Mouse (Mus musculus): ENCODE results near the gene Prss33.
"Not testable (repeated sequence)": the region's sequence is repeated elsewhere in the genome, so short reads cannot be mapped to it uniquely, and the experiment has no call there.

Prss33 gene

DNA sequence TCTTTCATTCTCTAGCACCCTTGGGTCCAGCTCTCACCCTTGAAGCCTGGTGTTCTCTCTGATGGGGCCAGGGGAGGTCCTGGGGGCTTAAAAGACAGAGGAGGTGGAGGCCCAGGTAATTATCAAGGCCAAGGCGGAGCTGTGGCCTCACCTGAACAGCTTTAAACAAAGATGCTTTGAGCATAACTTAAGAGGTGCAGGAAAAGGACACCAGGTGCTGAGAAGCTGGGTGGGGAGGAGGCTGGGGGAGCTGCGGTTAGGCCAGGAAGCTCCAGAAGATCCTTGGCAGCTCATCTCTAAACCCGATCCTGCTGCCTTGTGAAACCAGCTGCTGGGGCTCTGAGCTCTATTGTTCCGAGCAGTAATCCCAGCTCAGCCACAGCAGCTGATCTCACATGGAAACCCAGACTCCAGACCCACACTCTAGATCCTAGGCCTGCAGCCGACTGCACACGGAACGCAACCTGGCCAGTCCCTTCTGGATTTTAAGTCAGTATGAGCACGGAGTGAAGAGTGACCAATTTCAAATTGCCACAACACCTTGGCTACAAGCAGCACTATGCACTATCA lies at the start of gene Prss33:
TSS of gene Prss33 (minus strand) at position 51 of the 570 bp plus-strand sequence.
- DNase-seq: no peak

DNA sequence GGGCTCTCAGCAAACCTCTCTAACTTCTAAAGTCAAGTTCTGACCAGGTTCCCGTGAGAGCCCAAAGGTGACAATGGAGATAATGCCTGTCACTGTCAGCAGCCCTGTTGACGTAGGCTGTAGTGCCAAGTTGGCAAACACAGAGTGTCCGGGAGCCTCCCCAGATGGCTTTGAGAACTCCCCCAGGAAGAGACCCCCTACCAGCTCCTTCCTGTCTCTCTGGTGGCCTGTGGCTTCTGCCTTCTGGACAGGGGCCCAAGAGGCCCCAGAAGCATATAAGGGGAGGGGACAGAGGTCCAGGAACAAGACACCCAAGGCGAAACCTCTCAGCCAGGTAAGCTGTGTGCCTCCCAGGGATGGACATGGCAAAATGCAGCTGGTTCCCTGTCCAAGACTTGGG lies 44.7 kb upstream of the Prss33 start, which contains the start of the genes Dcpp1 and Dcpp2:
TSS of gene Dcpp1 (plus strand) at position 301 of the 400 bp plus-strand sequence.
TSS of gene Dcpp2 (plus strand) at position 305 of the 400 bp plus-strand sequence.
- DNase-seq: not testable (repeated sequence)

DNA sequence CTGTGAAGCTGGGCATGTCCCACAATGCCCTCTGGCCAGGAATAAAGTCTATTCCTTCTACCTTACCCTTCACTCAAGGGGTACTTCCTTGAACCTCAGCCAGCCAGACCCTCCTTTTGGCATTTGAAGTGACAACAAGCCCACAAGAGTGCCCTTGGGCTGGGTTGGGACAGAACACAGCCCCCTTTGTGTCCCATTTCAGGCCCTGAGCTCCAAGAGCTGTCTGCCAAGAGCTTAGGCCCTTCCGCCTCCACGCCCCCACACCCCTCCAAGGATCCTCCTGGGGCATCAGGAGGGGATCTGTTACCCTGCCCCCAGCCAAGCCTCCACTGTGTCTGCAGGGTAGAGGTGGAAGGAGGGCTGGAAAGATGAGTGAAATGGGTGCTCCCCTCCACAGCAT lies 41.3 kb upstream of the Prss33 start:
- no peak for DNase-seq

DNA sequence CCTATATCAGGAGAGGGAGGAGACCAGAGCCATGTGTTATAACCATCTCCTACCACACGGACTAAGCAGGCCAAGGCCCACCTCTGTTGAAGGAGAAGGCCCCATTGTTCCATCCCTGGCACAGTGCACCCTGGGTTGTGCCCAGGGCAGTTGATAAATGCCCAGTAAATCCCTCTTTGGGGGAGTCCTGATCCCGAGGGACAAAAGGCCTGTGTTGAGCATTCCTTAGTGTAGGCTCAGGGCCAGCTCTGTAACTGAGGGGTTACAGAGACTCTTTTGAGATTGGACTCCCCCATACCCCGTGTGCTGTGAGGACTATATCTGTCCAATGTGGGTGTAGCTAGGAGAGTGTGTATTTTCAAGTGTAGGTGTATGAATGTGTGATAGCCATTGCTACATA lies 40.9 kb upstream of the Prss33 start:
- no peak for DNase-seq

DNA sequence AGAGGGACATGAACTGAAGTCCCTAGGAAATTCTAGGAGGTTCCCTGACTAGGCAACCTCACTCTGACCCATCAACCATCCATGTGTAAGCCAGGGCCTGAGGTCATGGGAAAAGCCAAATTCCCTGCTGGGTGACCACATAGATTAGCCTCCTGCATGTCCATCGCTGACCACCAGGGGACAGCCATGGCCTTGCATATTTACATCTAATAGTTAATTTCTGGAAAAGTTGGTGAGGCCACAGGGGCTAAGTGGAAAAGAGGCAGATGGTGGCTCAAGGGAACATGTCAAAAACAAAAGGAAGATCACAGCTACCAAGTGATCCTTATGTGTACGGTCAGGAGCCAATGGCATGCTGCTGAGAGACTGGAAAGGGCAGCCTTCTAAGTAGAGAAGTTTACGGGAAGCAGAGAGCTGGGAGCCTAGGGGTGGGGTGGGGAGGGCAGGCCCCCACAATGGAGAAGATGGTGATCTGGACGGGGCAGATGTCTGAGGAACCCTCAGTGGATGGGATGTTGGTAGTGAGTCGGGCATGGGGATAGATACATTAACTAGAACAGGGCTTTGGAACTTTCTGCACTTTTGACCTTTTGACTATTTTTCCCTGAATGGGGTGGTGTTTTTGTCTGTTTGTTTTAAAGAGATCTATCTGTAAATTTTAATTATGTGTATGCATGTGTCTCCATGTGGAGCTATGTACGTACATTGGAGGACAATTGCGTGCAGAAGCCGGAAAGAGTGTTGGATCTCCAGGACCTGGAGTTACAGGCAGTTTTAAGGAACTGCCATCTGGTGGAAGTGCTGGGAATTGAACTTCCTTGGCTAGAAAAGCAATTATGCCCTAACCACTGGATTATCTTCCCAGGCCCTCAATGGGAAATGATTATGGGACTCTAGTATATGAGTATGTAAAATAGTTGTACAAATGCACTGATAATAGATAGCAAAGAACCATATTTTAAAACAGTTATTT lies 38.3 kb upstream of the Prss33 start:
- peak; percentile 65 for DNase-seq

DNA sequence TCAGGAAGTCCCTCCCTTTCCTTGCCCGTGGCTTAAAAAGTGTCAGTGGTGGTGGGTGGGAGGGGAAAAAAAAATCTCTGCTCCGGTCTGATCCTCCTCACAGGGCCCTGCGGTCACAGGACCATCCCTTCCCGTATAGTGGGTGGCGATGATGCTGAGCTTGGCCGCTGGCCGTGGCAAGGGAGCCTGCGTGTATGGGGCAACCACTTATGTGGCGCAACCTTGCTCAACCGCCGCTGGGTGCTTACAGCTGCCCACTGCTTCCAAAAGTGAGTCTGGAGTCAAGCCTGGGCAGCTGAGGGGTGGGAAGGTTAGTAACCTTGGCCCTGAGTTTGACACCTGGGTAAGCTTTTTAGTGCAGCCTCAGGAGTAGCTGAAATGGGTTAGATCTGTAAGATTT lies 32.7 kb upstream of the Prss33 start:
- DNase-seq: no peak

DNA sequence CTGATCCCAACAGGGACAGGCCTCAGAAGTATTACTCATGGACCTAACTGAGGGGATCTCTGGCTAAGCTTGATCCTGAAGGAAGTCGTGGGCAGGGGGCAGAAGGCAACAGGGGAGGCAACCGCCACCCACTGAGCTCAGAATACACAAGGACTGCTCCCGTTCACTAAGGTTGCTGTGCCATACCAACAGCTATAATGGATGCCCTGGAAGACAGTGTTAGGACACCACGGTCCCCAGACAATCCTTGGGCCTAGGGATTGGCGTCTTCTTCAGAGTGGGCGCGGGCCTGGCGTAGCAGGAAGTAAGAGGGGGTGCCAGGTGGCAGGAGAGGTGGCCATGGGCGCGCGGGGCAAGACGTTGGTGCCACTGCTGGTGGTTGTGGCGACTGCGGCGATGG lies 31.9 kb upstream of the Prss33 start, which contains the start of gene Prss21:
TSS of gene Prss21 (plus strand) at position 301 of the 400 bp plus-strand sequence.
- DNase-seq: no peak

DNA sequence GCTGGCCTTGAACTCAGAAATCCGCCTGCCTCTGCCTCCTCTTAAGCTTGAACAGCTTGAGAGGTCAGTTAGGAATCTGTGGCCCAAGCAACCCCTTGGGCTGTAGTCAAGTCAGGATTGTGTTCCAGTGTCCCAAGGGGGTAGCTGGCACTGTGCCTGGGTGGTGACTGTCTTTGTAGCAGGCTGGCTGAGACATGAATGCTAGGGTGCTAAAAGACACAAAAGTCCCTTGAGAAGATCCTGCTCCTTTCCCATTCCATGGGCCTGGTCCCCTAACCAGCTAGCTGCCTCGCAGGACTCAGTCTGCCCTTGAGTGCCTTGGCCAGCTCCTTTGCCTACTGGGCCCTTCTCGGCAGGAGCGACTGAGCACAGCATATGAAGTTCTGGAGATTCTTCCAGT lies 27.1 kb upstream of the Prss33 start:
- no peak for DNase-seq

DNA sequence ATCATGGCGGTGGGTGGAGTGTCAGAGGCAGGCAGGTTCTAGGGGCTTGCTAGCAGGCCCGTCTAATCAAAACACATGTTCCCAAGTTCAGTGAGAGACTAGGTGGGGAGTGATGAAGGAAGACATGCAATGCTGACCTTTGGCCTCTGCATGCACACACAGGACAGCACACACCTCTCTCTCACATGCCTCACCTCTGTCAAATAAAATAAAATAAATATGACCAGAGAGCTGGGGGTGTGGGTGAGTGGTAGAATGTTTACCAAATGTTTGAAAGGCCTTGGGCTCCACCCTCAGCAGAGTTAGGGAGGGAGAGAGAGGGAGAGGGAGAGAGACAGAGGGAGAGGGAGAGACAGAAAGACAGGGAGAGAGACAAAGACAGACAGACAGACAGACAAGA lies 22.1 kb upstream of the Prss33 start:
- DNase-seq: no peak

DNA sequence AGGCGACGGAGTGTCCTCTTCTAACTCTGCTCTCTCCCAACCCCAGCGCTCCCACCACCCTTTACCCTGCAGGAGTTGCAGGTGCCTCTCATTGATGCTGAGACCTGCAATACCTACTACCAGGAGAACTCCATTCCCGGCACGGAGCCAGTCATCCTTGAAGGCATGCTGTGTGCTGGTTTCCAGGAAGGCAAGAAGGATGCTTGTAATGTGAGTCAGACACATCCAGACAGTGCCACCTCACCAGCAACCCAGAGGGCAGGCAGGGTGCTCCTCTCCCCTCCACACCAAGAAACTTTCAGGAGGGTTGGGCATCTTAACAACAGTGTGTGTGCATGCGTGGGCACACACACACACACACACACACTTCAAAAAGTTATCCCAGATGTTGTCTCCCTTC lies 21.3 kb upstream of the Prss33 start:
- no peak for DNase-seq

DNA sequence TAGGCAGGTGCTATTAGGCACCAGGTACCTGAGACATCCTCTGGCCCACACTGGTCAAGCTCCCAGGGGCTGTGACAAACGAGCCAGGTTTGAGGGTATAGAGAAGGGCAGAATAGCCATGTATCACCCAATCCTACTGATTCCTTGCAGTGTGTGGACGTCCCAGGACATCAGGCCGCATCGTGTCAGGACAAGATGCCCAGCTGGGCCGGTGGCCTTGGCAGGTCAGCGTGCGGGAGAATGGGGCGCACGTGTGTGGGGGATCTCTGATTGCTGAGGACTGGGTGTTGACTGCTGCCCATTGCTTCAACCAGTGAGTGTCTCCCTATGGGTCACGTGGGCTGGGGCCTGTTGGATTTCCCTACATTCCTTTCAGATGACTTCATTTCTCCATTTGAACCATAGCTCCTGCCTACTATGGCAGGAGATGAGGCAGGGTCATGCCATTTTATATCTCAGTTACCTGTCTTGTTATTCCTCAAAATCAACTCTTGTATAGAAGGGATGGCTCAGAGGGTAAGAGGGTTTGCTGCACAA lies 18.4 kb upstream of the Prss33 start:
- no peak for DNase-seq

DNA sequence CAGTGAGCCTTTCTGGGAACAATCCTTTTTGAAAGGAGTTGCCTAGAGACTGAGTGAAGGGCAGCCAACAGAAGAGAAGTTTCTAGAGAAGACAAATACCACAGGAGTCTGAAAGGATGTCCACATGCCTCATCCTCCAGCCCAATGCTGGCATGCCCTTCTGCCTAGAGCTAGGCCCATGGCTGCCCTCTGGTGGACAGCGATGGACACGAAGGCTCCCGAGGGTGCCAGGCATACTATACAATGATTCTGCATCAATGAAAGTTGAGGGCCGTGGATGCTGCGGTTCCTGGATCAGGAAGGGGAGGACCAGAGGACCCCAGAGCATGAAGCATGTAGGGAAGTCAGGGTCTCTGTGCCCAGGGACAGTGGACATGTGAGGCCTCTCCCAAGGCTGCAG lies 17.4 kb upstream of the Prss33 start:
- no peak for DNase-seq

DNA sequence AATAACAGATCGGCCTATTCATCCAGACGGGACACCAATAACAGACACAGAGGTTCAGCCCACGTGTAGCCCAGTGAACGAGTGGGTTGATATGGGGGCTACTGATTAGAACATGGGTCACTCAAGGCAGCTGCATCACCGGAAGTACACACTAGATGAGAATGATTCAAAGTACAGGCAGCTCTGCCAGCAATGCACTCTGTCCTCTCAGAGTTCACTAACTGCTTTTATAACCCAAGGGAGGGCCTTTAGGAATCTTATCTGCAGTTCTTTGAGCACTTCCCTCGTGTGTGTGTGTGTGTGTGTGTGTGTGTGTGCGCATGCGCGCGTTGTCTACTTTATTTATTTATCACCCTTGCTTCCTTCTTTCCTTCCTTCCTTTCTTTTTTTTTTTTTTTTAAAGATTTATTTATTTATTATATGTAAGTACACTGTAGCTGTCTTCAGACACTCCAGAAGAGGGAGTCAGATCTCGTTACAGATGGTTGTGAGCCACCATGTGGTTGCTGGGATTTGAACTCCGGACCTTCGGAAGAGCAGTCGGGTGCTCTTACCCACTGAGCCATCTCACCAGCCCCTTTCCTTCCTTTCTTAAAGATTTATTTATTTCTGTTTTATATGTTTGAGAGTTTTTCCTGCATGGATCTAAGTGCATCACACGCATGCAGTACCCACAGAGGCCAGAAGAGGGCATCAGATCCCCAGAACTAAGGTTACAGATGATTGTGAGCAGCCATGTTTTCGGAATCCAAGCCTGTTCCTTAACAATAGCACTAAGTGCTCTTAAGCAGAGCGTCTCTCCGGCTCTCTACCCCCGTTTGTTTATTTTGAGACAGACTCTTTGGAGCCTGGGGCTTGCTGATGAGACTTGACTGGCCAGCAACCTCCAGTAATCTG lies 15.2 kb upstream of the Prss33 start:
- peak; percentile 58 for DNase-seq

DNA sequence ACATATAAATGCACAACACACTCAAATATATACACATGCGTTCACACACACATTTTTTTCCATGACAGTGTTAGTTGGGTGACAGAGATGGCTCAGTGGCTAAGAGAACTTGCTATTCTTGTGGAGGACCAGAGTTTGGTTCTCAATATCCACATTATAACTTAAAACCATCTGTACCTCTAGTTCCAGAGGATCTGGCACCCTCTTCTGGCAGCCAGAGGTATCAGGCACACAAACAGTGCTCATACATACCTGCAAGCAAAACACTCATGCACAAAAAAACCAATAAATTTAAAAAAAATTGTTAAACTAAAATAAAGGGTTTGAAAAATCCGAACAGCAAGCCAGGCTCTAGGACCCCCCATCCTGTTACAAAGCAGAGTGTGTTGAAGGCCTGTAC lies 14.2 kb upstream of the Prss33 start:
- no peak for DNase-seq

DNA sequence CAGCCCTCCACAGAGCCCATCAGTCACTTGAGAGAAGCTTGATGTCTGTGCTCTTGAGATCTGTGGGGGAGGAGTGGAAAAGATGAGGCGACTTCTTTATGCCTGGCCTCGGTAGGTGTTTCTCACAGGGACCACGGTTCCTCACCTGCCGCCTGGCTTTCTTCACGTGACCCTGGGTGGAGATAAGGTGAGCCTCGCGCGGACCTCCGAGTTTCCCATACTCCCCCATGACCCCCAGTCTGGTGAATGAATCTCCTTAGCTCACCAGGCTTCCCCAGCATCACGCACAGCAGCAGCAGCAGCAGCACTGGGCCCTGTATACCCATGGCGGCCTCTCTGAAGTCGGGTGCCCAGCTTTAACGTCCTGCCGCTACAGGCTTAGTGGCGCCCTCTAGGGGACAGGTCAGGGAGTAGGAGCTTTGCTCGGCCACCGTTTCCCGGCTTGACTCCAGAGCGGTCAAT lies 8.0 kb upstream of the Prss33 start, which contains the start of the genes Prss32 and Prss41:
TSS of gene Prss32 (plus strand) at position 44 of the 462 bp plus-strand sequence.
TSS of gene Prss41 (minus strand) at position 361 of the 462 bp plus-strand sequence.
- DNase-seq: peak; percentile 67

DNA sequence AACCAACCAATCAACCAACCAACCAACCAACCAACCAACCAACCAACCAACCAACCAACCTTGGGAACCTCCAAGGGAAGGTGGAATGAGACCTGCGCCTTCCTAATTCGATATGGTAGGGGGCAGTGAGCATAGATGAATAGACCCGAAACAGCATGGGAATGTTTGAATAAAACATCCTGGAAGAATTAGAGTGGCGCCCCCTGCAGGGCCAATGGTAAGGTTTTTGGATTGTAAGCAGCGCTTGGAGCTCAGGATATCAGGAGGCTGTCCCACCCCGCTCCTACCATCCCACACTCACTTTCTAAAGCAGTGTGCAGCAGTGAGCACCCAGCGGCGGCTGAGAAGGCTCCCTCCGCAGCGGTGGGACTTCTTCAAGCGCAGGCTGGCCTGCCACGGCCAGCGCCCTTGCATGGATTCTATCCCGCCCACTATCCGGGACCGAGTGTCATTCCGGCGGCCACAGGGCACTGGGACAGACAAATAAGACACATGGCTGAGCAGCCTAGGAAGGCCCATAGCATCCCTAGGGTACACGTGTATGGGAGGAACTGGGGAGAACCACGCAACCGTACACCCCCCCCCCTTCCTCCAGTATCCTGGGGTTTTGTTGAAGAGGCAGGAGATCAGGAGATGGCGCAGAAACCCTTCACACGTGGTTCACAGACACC lies 7.4 kb upstream of the Prss33 start:
- no peak for DNase-seq

DNA sequence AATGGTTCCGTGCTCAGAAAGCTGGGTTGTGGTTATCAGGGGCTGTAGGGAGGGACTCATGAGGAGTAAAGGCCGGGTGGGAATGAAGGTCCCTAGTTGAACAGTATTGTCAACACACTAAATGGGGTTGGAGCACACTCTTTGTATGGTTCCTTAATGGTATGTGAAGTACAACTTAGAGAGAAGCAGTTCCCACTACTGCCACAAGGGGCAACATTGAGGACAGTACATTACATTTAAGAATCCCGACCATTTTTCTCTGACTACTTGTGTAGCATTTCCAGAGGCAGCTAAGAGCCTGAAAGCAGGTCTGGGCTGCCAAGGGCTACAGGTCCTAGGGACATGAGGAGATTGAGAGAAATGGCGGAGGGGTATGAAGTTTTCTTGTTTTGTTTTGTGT lies 5.3 kb upstream of the Prss33 start:
- peak; percentile 74 for DNase-seq

DNA sequence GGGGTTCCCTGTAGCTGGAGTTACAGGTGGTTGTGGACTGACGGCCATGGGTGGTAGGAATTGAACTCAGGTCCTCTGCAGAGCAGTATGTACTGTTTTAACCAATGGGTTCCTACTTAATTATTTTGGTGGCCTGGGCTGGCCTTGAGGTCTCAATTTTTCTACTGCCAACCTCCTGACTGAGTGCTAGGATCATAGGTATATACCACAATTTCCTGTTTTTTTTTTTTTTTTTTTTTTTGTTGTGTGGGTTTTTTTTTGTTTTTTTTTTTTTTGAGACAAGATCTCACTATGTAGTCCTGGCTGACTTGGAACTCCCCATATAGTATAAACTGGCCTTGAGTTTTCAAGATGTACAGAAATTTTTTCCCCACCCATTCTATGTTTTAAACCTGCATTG lies 4.7 kb downstream of the Prss33 start:
- peak; percentile 28 for DNase-seq

DNA sequence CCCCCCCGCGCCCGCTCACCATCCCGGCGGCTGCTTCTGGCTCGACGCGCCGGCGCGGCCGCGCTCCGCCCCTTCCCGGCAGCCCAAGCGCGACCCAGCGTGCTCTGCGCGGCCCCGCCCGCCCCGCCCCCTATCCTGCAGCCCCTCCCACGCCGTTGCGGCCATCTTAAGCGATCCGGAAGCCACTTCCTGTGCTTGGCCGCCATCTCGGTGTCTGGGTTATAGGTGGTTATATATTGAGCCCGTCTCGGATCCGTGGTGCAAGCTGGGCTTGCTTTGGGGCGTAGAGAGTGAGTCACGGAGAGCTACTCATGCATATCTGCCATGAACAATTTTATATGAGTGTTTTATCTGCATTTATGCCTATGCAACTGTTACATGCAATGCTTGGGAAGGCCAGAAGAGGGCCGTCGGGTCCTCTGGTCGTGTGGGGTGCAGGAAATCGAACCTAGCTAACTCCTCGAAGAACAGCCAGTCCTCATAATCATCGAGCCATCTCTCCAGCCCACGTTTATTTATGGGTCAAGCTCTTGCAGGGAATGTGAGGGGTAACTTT lies 6.7 kb downstream of the Prss33 start, which contains the start of gene Elob:
TSS of gene Elob (minus strand) at position 73 of the 556 bp plus-strand sequence.
- peak; percentile 90 for DNase-seq

DNA sequence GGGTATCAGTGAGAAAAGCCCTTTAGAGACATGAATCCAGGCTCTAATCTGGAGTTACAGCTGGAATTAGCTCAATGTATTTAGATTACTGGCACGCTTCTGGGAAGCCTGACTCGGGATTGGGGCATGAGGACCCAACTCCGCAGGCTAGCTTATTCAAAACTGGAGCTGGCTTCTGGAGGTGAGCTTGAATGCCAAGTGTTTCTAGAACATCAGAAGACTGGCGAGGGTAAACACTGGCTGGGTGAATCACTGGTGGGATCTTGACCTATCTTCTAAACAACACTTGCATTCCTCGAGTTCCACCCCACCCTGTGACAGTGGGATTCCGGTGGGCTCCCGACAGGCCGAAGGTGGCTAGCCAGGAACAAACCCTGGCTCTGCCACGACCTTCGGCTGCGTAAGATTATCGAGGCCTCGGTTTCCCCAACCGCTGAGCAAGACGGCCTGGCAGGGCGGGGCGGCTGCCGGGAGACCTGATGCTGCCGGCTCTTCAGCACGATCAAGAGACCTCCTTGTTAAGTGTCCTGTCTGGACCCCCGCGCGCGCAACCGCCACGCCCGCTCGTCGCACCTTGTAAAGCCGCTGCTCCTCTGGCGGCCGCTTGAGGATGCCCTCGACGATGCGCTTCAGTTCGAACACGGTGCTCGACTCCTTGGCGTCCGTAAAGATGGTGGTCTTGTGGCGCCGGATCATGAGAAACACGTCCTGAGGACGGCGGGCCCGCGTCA lies 7.4 kb downstream of the Prss33 start:
- peak; percentile 68 for DNase-seq

DNA sequence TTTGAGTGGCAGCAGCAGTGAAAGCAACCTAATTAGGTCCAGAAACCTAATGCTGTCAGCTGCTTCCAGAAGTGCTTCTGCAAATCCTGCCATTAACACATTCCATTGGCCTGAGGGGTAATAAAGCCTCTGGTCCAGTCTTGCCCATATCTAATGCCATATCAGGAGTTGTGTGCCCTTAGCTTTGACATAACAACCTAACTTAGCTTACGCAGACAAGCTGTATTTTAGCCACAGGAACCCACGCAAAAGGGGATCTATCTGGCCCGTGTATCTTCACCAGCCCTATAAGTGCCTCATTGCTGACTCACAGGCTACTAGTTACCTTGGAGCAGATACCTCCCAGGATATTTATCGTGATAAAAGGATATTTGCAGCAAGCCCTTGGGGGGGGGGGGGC lies 10.3 kb downstream of the Prss33 start:
- no peak for DNase-seq
